Mouse (Mus musculus) central nervous system, embryonic 18 days (tissue): ENCODE results near the gene Tmem63b. TPM values are rescaled to one million over a fixed set of nuclear protein-coding genes. Genes with fewer than 3 reads are reported as not detected.

Source experiments
- polyA plus RNA-seq: library from polyadenylated mRNA; depleted of rRNA; stranded (reverse); fragments of >200 nt; gene quantifications from 2 replicates; pipeline ENCODE4 v1.2.3, GENCODE M21; 2012; rRNA removed

The Tmem63b gene
- polyA plus RNA-seq = 262 and 321 TPM in 2 replicates

GRCm38 (mm10) chr17:45686716-45687115 lies at the start of gene Tmem63b:
Gene Tmem63b, minus strand, starts transcription at chr17:45686905.

DNA sequence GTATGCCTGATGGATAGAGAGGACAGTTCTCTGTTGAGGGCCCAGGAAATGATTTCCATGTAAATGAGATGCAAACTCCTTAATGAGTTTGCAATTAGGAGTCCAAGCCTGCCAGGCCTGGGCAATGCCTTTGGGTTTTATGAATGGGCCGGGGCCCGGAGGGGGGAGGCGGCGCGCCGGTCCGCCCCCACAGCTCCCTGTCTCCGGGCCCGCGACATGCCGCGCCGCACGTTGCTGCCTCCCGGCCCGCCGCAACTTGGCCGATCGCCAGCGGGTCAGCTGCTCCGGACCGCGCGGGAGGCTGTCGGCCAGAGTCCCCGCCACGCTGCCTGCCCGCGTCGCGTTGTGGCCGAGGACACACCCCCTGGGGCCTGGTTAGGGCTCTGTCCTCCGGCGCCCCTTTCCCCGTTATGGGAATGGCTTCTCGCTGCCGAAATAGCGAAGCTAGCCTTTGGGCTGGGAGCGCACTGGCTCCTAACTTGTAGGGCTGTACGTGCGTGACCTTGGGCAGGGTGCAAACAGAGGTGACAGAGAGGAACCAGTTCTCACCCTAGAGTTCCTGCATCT lies 47.1 kb upstream of the Tmem63b start, which contains the start of gene 1600014C23Rik:
TSS of gene 1600014C23Rik (minus strand) at position 110 of the 567 bp plus-strand sequence.

DNA sequence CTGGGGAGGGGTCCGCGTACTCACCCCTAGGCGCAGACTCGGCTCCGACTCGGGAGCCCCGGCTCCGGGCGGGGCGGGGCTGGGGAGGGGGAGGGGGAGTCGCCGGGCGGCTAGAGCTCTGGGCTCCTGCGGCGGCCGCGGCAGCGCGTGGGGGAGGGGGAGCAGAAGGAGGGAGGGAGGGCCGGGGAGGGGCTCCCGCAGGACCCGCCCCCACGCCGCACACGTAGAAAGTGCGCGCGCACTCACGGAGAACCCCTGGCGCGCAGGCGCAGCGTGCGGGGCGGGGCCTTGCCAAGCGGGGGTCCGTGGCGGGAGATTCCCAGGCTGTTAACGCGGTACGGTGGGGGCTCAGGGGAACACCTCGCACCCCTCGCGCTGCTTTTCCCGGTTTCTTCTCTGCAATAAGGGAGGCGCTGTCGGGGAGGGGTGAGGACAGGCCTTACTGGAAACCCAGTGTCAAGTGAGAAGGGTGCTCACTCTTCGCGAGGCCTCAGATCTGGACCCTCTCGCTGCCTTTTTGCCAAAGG lies 549 bp downstream of the Tmem63b start, which contains the start of gene Mrpl14:
TSS of gene Mrpl14 (plus strand) at position 230 of the 527 bp plus-strand sequence.

DNA sequence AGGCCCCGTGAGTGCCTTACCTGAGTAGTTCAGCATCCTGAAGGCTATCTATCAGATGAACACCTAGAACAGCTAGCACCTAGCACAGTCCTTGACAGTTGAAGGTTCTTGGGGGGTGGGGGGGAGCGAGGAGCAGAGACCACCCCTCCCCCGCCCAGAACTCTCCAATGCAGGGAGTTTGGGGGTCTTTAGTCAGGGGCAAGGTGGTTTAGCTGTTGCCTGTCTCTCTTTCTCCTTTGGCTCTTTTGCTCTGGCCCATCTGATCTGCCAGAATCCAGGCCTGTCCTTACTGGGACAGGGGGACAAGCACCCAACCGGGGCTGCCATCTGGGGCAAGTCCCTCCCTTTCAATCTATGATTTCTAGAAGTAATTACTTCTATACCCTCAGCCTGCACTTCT lies 27.5 kb downstream of the Tmem63b start, which contains the start of gene Capn11:
TSS of gene Capn11 (minus strand) at position 101 of the 400 bp plus-strand sequence.

Other genes starting within 250 kb of the Tmem63b start
- gene Spats1, start 211.5 kb downstream of the Tmem63b start, polyA plus RNA-seq = 1.4 and 1.6 TPM in 2 replicates
- gene Aars2, start 180.1 kb downstream of the Tmem63b start, polyA plus RNA-seq = 24.5 and 25.5 TPM in 2 replicates
- gene Tcte1, start 163.5 kb downstream of the Tmem63b start, polyA plus RNA-seq = 0.97 and 1.0 TPM in 2 replicates
- gene Tmem151b, start 137.2 kb downstream of the Tmem63b start, polyA plus RNA-seq = 30.5 and 38.1 TPM in 2 replicates
- gene Nfkbie, start 131.2 kb downstream of the Tmem63b start, polyA plus RNA-seq = 2.2 and 2.4 TPM in 2 replicates
- 65.0 and 70.4 TPM in 2 replicates for gene Slc35b2, start 123.0 kb downstream of the Tmem63b start, polyA plus RNA-seq
- 834 and 842 TPM in 2 replicates for gene Hsp90ab1, start 113.6 kb downstream of the Tmem63b start, polyA plus RNA-seq
- gene Slc29a1, start 87.3 kb downstream of the Tmem63b start, polyA plus RNA-seq = 104 TPM in 2 replicates
- 1.8 TPM in 1 of 2 replicates, not detected in the other for gene Mymx, start 84.8 kb downstream of the Tmem63b start, polyA plus RNA-seq
- 0.16 and 1.9 TPM in 2 replicates for gene Capn11, start 27.6 kb downstream of the Tmem63b start, polyA plus RNA-seq
- 84.2 and 92.5 TPM in 2 replicates for gene Mrpl14, start 583 bp downstream of the Tmem63b start, polyA plus RNA-seq
- 0.36 and 0.40 TPM in 2 replicates for gene 1600014C23Rik, start 46.9 kb upstream of the Tmem63b start, polyA plus RNA-seq